Mouse (Mus musculus) CH12.LX (cell line): ENCODE measurements at regions not wholly inside any gene's neighbourhood (a gene's known extent, or its start where the extent isn't known, plus 50 kb on each side); places are given as distances from the start of the nearest gene placed in this dataset.

Experiments
- DNase-seq: peaks from one replicate; pipeline ENCODE4 v3.0.0-alpha.2; 2013; ENCODE audit errors: extremely low read depth
- H3K27ac ChIP-seq: 2 replicates; pipeline ENCODE4 v1.5.1; 2012; ENCODE audit warnings: low read depth, mild to moderate bottlenecking, control low read depth, moderate library complexity; ENCODE audit not compliant: insufficient read depth
- H3K27me3 ChIP-seq: replicated peaks from 2 replicates; pipeline ENCODE3; 2012; ENCODE audit warnings: inconsistent platforms
- H3K36me3 ChIP-seq, 2 experiments: replicated peaks in 1 of 2; 2 replicates each; pipeline versions ENCODE3 to v1.6.1; 2012; ENCODE audit warnings: inconsistent platforms in 1 of 2, low read length in 1 of 2, mild to moderate bottlenecking in 1 of 2, mixed read lengths in 1 of 2, moderate library complexity in 1 of 2; ENCODE audit not compliant: control insufficient read depth in 1 of 2, insufficient read depth in 1 of 2
- H3K4me1 ChIP-seq, 2 experiments: 2 replicates each; pipeline ENCODE4 v1.6.1; 2012; ENCODE audit warnings: inconsistent platforms in 1 of 2, moderate library complexity in 1 of 2; ENCODE audit not compliant: insufficient read depth in 2 of 2, control insufficient read depth in 1 of 2
- H3K4me2 ChIP-seq: 2 replicates; pipeline ENCODE4 v1.6.1; 2012; ENCODE audit warnings: low read depth, mild to moderate bottlenecking, control low read depth; ENCODE audit not compliant: poor library complexity, insufficient read depth, severe bottlenecking
- H3K4me3 ChIP-seq, 3 experiments: fragments of 150-350 bp in 1 of 3; sonication (generic) in 1 of 3; replicated peaks in 1 of 3; 2 replicates each; pipeline versions ENCODE3 to v1.5.1; 2011 to 2012; ENCODE audit warnings: low read depth in 2 of 3, low read length in 2 of 3, mild to moderate bottlenecking in 2 of 3, moderate library complexity in 2 of 3, control low read depth in 1 of 3, improper control_type of control experiment in 1 of 3, inconsistent platforms in 1 of 3, mixed read lengths in 1 of 3; ENCODE audit not compliant: poor library complexity in 1 of 3
- H3K79me2 ChIP-seq: replicated peaks from 2 replicates; pipeline ENCODE4 v1.6.1; 2012; ENCODE audit warnings: mild to moderate bottlenecking, moderate library complexity; ENCODE audit not compliant: control insufficient read depth, poor library complexity, insufficient read depth, severe bottlenecking; ENCODE audit errors: extremely low read depth
- H3K9ac ChIP-seq: 2 replicates; pipeline ENCODE4 v1.6.1; 2012; ENCODE audit warnings: low read depth, mild to moderate bottlenecking, control low read depth, moderate library complexity; ENCODE audit not compliant: insufficient read depth
- H3K9me3 ChIP-seq: replicated peaks from 2 replicates; pipeline ENCODE3; 2012; ENCODE audit warnings: low read length, inconsistent platforms, mixed read lengths
- E2F4 ChIP-seq: IDR thresholded peaks from 2 replicates; pipeline ENCODE4 v1.6.1; 2011; ENCODE audit warnings: low read depth, low read length, improper control_type of control experiment; ENCODE audit not compliant: insufficient replicate concordance
- EP300 ChIP-seq: IDR thresholded peaks from 2 replicates; pipeline ENCODE4 v1.6.1; 2011; ENCODE audit warnings: low read length, improper control_type of control experiment
- ETS1 ChIP-seq: conservative IDR thresholded peaks from 2 replicates; pipeline ENCODE4 v1.6.1; 2012; ENCODE audit warnings: low read depth, mild to moderate bottlenecking, inconsistent platforms, low read length, improper control_type of control experiment, moderate library complexity
- HCFC1 ChIP-seq: IDR thresholded peaks from 2 replicates; pipeline ENCODE4 v1.6.1; 2012; ENCODE audit warnings: low read depth, mild to moderate bottlenecking, inconsistent platforms, low read length, improper control_type of control experiment
- JUN ChIP-seq: IDR thresholded peaks from 2 replicates; pipeline ENCODE4 v1.6.1; 2011; ENCODE audit warnings: low read depth, mild to moderate bottlenecking, low read length, improper control_type of control experiment, moderate library complexity; ENCODE audit not compliant: insufficient read depth
- JUND ChIP-seq: conservative IDR thresholded peaks from 2 replicates; pipeline ENCODE4 v1.6.1; 2011; ENCODE audit warnings: low read depth, low read length, improper control_type of control experiment
- KAT2A ChIP-seq: IDR thresholded peaks from 2 replicates; pipeline ENCODE4 v1.6.1; 2012; ENCODE audit warnings: low read length, improper control_type of control experiment, inconsistent platforms; ENCODE audit not compliant: insufficient replicate concordance
- MAFK ChIP-seq: IDR thresholded peaks from 2 replicates; pipeline ENCODE4 v1.6.1; 2011; ENCODE audit warnings: low read length, improper control_type of control experiment; ENCODE audit not compliant: insufficient replicate concordance
- MAX ChIP-seq: IDR thresholded peaks from 2 replicates; pipeline ENCODE4 v1.6.1; 2011; ENCODE audit warnings: low read length, improper control_type of control experiment
- MAZ ChIP-seq: IDR thresholded peaks from 2 replicates; pipeline ENCODE4 v1.6.1; 2012; ENCODE audit warnings: low read depth, mild to moderate bottlenecking, inconsistent platforms, low read length, improper control_type of control experiment, moderate library complexity
- MEF2A ChIP-seq: IDR thresholded peaks from 2 replicates; pipeline ENCODE4 v1.6.1; 2014; ENCODE audit warnings: low read depth, mild to moderate bottlenecking, inconsistent platforms, low read length, improper control_type of control experiment, borderline replicate concordance
- MYC ChIP-seq: IDR thresholded peaks from 2 replicates; pipeline ENCODE4 v1.6.1; 2011; ENCODE audit warnings: low read depth, mild to moderate bottlenecking, improper control_type of control experiment, low read length
- NRF1 ChIP-seq: IDR thresholded peaks from 2 replicates; pipeline ENCODE4 v1.6.1; 2014; ENCODE audit warnings: low read depth, mild to moderate bottlenecking, inconsistent platforms, low read length, improper control_type of control experiment, moderate library complexity
- PAX5 ChIP-seq: IDR thresholded peaks from 2 replicates; pipeline ENCODE4 v1.6.1; 2012; ENCODE audit warnings: low read length, inconsistent platforms, mixed read lengths
- POLR2A ChIP-seq: IDR thresholded peaks from 2 replicates; pipeline ENCODE4 v1.6.1; 2011; ENCODE audit warnings: low read depth, mild to moderate bottlenecking, improper control_type of control experiment, low read length
- POLR2AphosphoS2 ChIP-seq: IDR thresholded peaks from 2 replicates; pipeline ENCODE4 v1.6.1; 2011; ENCODE audit warnings: low read depth, low read length, improper control_type of control experiment
- TBP ChIP-seq: conservative IDR thresholded peaks from 2 replicates; pipeline ENCODE4 v1.6.1; 2011; ENCODE audit warnings: low read depth, low read length, improper control_type of control experiment
- TCF12 ChIP-seq: IDR thresholded peaks from 2 replicates; pipeline ENCODE4 v1.6.1; 2014; ENCODE audit warnings: low read depth, mild to moderate bottlenecking, inconsistent platforms, low read length, improper control_type of control experiment
- UBTF ChIP-seq: IDR thresholded peaks from 2 replicates; pipeline ENCODE4 v1.6.1; 2012; ENCODE audit warnings: low read depth, mild to moderate bottlenecking, inconsistent platforms, low read length, improper control_type of control experiment, moderate library complexity
- USF1 ChIP-seq: IDR thresholded peaks from 2 replicates; pipeline ENCODE4 v1.6.1; 2014; ENCODE audit warnings: low read depth, mild to moderate bottlenecking, inconsistent platforms, low read length, improper control_type of control experiment
- USF2 ChIP-seq: conservative IDR thresholded peaks from 2 replicates; pipeline ENCODE4 v1.6.1; 2011; ENCODE audit warnings: low read depth, low read length, improper control_type of control experiment
- ZKSCAN1 ChIP-seq: IDR thresholded peaks from 2 replicates; pipeline ENCODE4 v1.6.1; 2012; ENCODE audit warnings: low read depth, inconsistent platforms, low read length, improper control_type of control experiment, borderline replicate concordance
- ZNF384 ChIP-seq: IDR thresholded peaks from 2 replicates; pipeline ENCODE4 v1.6.1; 2012; ENCODE audit warnings: low read depth, low read length, improper control_type of control experiment, inconsistent platforms
- dilution Hi-C: fragments of 300-500 bp; cut with MboI; formaldehyde crosslinking; loops from 2 replicates; pipeline ENCODE4 v1.14.3; 2020; ENCODE audit warnings: low sequenced_read_pairs; ENCODE audit not compliant: extremely low pct_unique_long_range_greater_than_20kb, extremely low pct_ligation_motif_present
- in situ Hi-C: fragments of 300-500 bp; cut with MboI; formaldehyde crosslinking; loops from 3 replicates; pipeline ENCODE4 v1.14.3; 2019; ENCODE audit warnings: low sequenced_read_pairs, low pct_ligation_motif_present, low pct_unique_long_range_greater_than_20kb, mixed read lengths

DNA sequence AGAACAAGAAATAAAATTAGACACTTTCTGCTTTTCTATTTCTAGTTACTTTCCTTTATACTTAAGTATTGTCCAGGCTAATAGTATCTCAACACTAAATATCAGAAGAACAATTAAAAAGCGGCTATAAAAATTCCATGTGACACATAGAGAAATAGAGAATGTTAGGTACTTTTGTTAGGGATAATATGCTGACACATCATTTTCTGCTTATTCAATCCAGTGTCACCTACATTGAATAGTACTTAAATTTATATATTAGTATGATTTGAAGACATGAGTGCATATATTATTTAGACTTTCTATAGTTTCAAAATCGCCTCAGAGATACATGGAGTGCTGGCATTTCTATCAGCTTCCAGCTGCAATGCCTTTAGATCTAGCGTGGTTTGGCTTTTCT is 267.1 kb upstream of the Usp25 start:
- dilution Hi-C loops (no loop called here), in situ Hi-C loops (no loop called here)
- Histone ChIP-seq H3K27ac (no peak overlapping the region), H3K9me3 (peaks cover 57% of the 10 kb centered on the region), H3K4me2 (no peak overlapping the region), H3K4me1 (no peaks in the 10 kb centered on the region), H3K27me3 (no peaks in the 10 kb centered on the region), H3K79me2 (no peaks in the 10 kb centered on the region), H3K4me3 (no peak overlapping the region), H3K9ac (no peak overlapping the region), H3K36me3 (no peaks in the 10 kb centered on the region)
- DNase-seq: no peak
- TF ChIP-seq MAZ (no peak), EP300 (no peak), MAFK (peak; percentile 84), ETS1 (no peak), KAT2A (no peak), TCF12 (no peak), NRF1 (no peak), UBTF (no peak)

DNA sequence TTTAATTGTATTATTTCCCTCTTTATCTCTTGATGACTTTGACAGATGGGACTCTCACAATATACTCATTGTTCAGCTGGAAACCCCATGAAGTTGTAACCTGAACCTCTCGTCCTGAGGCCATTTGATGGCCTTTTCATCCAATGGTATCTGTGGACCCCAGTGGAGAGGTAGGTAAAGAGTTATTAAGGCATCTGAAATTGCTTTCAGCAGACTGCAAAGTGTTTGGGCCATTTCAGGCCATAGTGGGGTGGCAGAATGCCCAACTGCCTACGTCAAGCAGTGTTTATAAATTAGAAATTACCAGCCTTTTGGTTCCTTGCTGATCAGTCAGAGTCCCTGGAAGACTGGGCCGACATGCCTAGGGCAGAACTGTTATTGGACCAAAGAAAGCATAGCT is 272.4 kb upstream of the Usp25 start:
- H3K9me3 ChIP-seq: peaks cover 71% of the 10 kb centered on the region
- in situ Hi-C loops: no loop called here
- H3K27me3 ChIP-seq: no peaks in the 10 kb centered on the region
- H3K9ac ChIP-seq: no peak overlapping the region
- no peak overlapping the region for H3K4me3 ChIP-seq
- dilution Hi-C loops: no loop called here
- H3K4me1 ChIP-seq: no peaks in the 10 kb centered on the region
- TF ChIP-seq ZNF384: no peak
- TF ChIP-seq MEF2A: no peak
- TF ChIP-seq MYC: no peak
- no peak for TF ChIP-seq ETS1
- TF ChIP-seq POLR2AphosphoS2: no peak
- TF ChIP-seq E2F4: no peak
- TF ChIP-seq ZKSCAN1: no peak
- no peak for TF ChIP-seq MAX
- TF ChIP-seq MAZ: no peak
- no peak for TF ChIP-seq POLR2A
- no peak for TF ChIP-seq TBP
- no peak for TF ChIP-seq JUN
- no peak for TF ChIP-seq MAFK
- TF ChIP-seq TCF12: no peak
- no peak for TF ChIP-seq HCFC1
- TF ChIP-seq USF1: no peak
- TF ChIP-seq UBTF: no peak
- no peak for TF ChIP-seq JUND
- TF ChIP-seq PAX5: no peak
- TF ChIP-seq USF2: no peak
- H3K79me2 ChIP-seq: no peaks in the 10 kb centered on the region
- H3K36me3 ChIP-seq: no peaks in the 10 kb centered on the region
- no peak for DNase-seq
- H3K4me2 ChIP-seq: no peak overlapping the region
- H3K27ac ChIP-seq: no peak overlapping the region
